Mouse (Mus musculus) limb, embryonic 15.5 days (tissue): Measurements from ENCODE around the gene Prune2. TPM values are rescaled to one million over a fixed set of nuclear protein-coding genes. Genes with fewer than 3 reads are reported as not detected.
"Not testable (repeated sequence)": the region's sequence is repeated elsewhere in the genome, so short reads cannot be mapped to it uniquely, and the experiment has no call there.

ENCODE experiments used
- ATAC-seq: fragments of 200-750 bp; cut with Nextera tagmentation; 2 replicates; pipeline ENCODE4 v1.8.0; 2017; ENCODE audit warnings: low read depth, moderate TSS enrichment; ENCODE audit not compliant: insufficient number of reproducible peaks, low FRiP score, low TSS enrichment
- H3K27ac ChIP-seq: fragments of 300-500 bp; sonication (generic); 2 replicates; pipeline ENCODE4 v1.5.1; 2015; ENCODE audit warnings: moderate library complexity, mild to moderate bottlenecking, inconsistent platforms
- H3K27me3 ChIP-seq: fragments of 300-500 bp; sonication (generic); 2 replicates; pipeline ENCODE4 v1.6.1; 2015; ENCODE audit warnings: inconsistent platforms
- H3K36me3 ChIP-seq: fragments of 300-500 bp; sonication (generic); 2 replicates; pipeline ENCODE4 v1.6.1; 2015; ENCODE audit warnings: inconsistent platforms
- H3K4me1 ChIP-seq: fragments of 300-500 bp; sonication (generic); 2 replicates; pipeline ENCODE4 v1.6.1; 2015; ENCODE audit warnings: inconsistent platforms
- H3K4me2 ChIP-seq: fragments of 300-500 bp; sonication (generic); 2 replicates; pipeline ENCODE4 v1.6.1; 2015; ENCODE audit warnings: mild to moderate bottlenecking, inconsistent platforms
- H3K4me3 ChIP-seq: fragments of 300-500 bp; sonication (generic); 2 replicates; pipeline ENCODE4 v1.5.1; 2015; ENCODE audit warnings: mild to moderate bottlenecking, inconsistent platforms
- H3K9ac ChIP-seq: fragments of 300-500 bp; sonication (generic); 2 replicates; pipeline ENCODE4 v1.6.1; 2015; ENCODE audit warnings: inconsistent platforms
- H3K9me3 ChIP-seq: fragments of 300-500 bp; sonication (generic); 2 replicates; pipeline ENCODE4 v1.6.1; 2016; ENCODE audit warnings: inconsistent platforms
- WGBS: fragments of 180-500 bp; shearing (Covaris S2); methylation state at CpG from one replicate; pipeline ENCODE4 v1.1.7; 2015; 5-methylcytosine and 5-hydroxymethylcytosine counted together
- polyA plus RNA-seq: library from polyadenylated mRNA; unstranded; fragments of >200 nt; fragmentation: Nextera tagmentation; extraction: Ambion mirVana; gene quantifications from 2 replicates; pipeline ENCODE4 v1.2.1, GENCODE M21; 2015

Gene Prune2
- polyA plus RNA-seq, 1 experiment from 2014 or later, result 2.2 TPM

DNA sequence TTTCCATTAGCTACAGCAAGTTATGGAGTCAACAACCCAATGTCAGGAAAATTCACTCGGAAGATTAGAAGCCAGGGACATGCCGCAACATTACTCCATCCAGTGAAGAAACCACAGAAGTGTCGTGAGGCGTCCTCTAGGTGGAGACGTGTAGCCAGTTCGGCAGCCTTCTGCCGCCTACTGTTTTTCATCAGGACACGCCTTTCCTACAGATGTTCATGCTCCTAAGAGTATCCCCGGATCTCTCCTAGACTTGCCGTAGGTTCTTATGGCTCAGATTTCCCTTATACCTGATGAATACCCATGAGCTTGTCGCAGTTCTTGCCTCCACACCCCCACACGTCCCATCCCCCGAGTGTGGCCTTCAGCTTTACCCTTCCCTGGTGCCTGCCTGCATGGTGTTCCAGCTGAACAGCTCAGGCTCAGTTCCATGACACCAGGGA is 207.6 kb downstream of the Prune2 start:
- peak; percentile 71; the same call in 1 of the 2 replicates for ATAC-seq
- H3K4me2 ChIP-seq, result peak overlapping the region; percentile 12
- no peak overlapping the region for H3K27ac ChIP-seq
- H3K4me3 ChIP-seq, result peak overlapping the region; percentile 10; the same call in 1 of the 2 replicates
- no peak overlapping the region for H3K9ac ChIP-seq
- no peaks in the 10 kb centered on the region for H3K9me3 ChIP-seq
- 7% methylated on average over 13 of the region's 13 CpGs for WGBS
- H3K27me3 ChIP-seq, result no peaks in the 10 kb centered on the region
- peaks cover 7% of the 10 kb centered on the region; the same call in 1 of the 2 replicates for H3K4me1 ChIP-seq
- H3K36me3 ChIP-seq, result no peaks in the 10 kb centered on the region

DNA sequence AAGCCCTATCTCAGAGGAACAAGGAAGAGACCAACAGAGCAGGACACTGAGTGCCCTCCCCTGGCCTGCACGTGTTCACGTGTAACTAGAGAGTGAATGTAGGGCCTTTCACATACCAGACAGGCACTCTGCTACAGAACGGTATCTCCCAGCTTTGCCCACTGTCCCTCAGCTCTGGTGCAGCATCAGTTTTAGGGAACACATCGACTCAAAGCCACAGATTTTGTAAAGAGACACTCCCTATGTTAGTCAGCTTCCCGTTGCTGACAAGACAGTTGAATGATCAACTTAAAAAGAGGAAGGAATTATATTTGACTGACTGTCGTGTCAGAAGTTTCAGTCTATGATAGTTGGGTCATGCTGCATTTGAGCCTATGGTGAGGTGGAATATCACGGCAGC is 210.4 kb downstream of the Prune2 start:
- no peaks in the 10 kb centered on the region for H3K9me3 ChIP-seq
- no peak overlapping the region for H3K4me2 ChIP-seq
- H3K36me3 ChIP-seq, result no peaks in the 10 kb centered on the region
- WGBS, result 76% methylated on average over 7 of the region's 7 CpGs
- H3K4me3 ChIP-seq, result no peak overlapping the region
- no peak for ATAC-seq
- H3K27ac ChIP-seq, result no peak overlapping the region
- no peak overlapping the region for H3K9ac ChIP-seq
- no peaks in the 10 kb centered on the region for H3K27me3 ChIP-seq
- H3K4me1 ChIP-seq, result peaks cover 7% of the 10 kb centered on the region; the same call in 1 of the 2 replicates

DNA sequence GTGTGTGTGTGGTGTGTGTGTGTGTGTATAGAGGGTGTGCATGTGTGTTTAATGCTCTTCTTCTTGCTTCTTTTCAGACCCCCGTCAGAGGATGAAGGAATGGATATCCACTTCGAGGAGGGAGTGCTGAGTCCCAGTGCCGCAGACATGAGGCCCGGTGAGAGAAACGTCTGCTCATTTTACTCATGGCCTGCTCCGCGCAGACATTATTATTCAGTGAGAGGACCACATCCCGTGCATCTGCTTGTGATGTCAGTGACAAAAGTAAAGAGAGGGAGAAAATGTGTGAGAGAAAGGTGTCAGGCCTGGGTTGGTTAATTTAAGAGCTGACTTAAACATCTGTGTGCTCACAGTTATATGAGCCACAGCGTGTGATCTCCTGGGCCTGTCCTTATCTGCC is 212.3 kb downstream of the Prune2 start:
- H3K4me3 ChIP-seq, result no peak overlapping the region
- H3K27ac ChIP-seq, result no peak overlapping the region
- no peak for ATAC-seq
- whole genome bisulfite sequencing, result 68% methylated on average over 9 of the region's 9 CpGs
- H3K9ac ChIP-seq, result no peak overlapping the region
- H3K4me2 ChIP-seq, result no peak overlapping the region
- H3K36me3 ChIP-seq, result no peaks in the 10 kb centered on the region
- peaks cover 6% of the 10 kb centered on the region; the same call in 1 of the 2 replicates for H3K4me1 ChIP-seq
- H3K9me3 ChIP-seq, result no peaks in the 10 kb centered on the region
- H3K27me3 ChIP-seq, result no peaks in the 10 kb centered on the region

DNA sequence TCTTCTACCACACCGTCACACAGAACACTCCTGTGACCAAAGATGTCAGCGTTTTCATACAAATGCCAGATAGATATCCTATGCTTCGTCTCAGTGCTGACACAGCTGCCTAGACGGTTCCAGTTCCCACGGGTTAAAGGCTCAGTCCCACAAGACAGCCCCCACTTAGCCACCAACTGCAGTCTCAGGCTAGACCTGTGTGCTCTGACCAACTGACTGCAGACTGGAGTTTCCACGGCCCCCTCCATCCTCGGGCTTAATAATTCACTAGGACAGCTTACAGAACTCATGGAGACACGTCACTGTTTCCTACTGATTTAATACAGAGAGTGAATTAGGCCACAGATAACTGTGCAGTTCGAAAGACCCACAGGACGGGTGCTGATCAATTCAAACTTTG is 213.8 kb downstream of the Prune2 start:
- WGBS, result 82% methylated on average over 10 of the region's 10 CpGs
- Histone ChIP-seq H3K9ac (no peak overlapping the region), H3K27me3 (no peaks in the 10 kb centered on the region), H3K4me1 (no peaks in the 10 kb centered on the region), H3K4me3 (no peak overlapping the region), H3K4me2 (no peak overlapping the region), H3K36me3 (no peaks in the 10 kb centered on the region), H3K27ac (no peak overlapping the region), H3K9me3 (no peaks in the 10 kb centered on the region)
- no peak for ATAC-seq

DNA sequence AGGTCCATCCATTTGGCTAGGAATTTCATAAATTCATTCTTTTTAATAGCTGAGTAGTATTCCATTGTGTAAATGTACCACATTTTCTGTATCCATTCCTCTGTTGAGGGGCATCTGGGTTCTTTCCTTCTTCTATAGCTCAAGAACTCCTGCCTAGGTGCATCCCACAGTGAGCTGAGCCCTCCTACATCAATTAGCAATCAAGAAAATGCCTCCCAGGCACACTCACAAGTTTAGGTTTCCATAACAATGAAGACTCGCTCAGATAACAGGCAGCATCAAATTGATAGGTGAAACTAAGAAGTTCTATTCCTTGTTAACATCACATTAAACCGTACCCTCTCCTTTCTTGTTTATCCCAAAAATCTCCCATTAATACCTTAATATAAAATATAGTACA is 218.6 kb downstream of the Prune2 start:
- H3K9ac ChIP-seq, H3K4me1 ChIP-seq, H3K36me3 ChIP-seq, H3K9me3 ChIP-seq, ATAC-seq, H3K4me3 ChIP-seq, H3K27ac ChIP-seq, H3K4me2 ChIP-seq, H3K27me3 ChIP-seq: not testable (repeated sequence)
- WGBS, result 79% methylated on average over 2 of the region's 2 CpGs

DNA sequence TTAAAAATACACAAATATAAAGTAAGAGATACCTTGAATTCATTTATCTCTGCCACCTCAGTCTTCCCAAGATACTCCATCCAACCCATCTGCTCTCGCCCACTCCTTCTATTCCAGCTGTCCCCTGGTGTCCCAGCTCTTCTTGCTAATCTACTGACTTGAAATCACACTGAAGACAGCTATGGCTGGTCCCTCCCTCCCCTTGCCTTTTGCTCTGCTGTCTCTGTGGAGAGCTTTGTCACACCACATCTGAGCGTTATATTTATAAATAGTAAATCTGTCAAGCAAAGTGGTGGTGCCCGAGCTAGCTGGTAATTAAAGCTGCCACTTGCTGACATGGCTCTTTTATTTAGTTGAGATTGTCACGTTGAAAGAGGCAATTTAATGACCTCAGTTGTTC is 224.6 kb downstream of the Prune2 start:
- Histone ChIP-seq H3K4me1 (no peaks in the 10 kb centered on the region), H3K9ac (no peak overlapping the region), H3K9me3 (no peaks in the 10 kb centered on the region), H3K4me3 (no peak overlapping the region), H3K27ac (no peak overlapping the region), H3K4me2 (no peak overlapping the region), H3K36me3 (no peaks in the 10 kb centered on the region), H3K27me3 (no peaks in the 10 kb centered on the region)
- WGBS, result 25% methylated on average over 4 of the region's 4 CpGs
- ATAC-seq, result no peak

DNA sequence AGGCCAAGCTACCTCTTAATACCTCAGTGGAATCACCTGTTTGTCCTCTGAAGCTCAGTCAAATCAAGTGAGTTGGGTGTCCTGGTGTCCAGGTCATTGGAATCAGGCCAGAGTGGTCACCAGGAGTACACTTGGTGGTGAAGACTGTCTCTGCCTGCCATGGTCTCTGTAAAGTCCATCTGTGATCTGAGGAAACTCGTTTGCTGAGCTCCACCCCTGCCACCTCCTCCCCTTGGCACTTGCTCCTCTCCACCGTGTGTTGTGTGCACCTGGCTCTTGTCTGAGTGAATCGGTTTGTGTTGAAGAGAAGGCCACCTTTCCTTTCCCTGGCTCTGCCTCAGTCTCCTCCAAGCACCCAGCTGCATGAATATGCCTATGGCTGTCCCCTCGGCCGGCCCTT is 238.8 kb downstream of the Prune2 start:
- Histone ChIP-seq H3K36me3 (no peaks in the 10 kb centered on the region), H3K27me3 (no peaks in the 10 kb centered on the region), H3K9ac (no peak overlapping the region), H3K9me3 (no peaks in the 10 kb centered on the region), H3K27ac (no peak overlapping the region), H3K4me1 (no peaks in the 10 kb centered on the region), H3K4me3 (no peak overlapping the region), H3K4me2 (no peak overlapping the region)
- 75% methylated on average over 5 of the region's 5 CpGs for WGBS
- ATAC-seq, result no peak

DNA sequence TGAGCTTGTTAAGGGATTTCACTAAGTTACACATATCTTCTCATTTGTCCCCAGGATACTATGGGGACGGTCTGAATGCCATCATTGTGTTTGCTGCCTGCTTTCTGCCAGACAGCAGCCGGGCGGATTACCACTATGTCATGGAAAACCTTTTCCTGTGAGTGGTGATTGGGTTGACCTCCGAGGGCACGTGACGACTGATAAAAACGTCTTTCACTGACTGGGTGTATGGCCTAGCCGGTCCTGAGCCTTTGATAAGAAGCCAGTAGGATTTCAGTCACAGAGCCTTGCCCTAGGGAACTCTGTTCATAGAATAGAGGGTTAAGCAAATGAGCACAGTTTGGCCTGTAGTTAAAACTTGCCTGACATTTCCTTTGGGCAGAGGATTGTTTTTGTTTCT is 243.1 kb downstream of the Prune2 start:
- H3K4me3 ChIP-seq, result no peak overlapping the region
- no peak overlapping the region for H3K4me2 ChIP-seq
- no peak for ATAC-seq
- 45% methylated on average over 8 of the region's 8 CpGs for WGBS
- no peaks in the 10 kb centered on the region for H3K4me1 ChIP-seq
- H3K27me3 ChIP-seq, result no peaks in the 10 kb centered on the region
- H3K27ac ChIP-seq, result no peak overlapping the region
- no peak overlapping the region for H3K9ac ChIP-seq
- no peaks in the 10 kb centered on the region for H3K9me3 ChIP-seq
- H3K36me3 ChIP-seq, result no peaks in the 10 kb centered on the region

DNA sequence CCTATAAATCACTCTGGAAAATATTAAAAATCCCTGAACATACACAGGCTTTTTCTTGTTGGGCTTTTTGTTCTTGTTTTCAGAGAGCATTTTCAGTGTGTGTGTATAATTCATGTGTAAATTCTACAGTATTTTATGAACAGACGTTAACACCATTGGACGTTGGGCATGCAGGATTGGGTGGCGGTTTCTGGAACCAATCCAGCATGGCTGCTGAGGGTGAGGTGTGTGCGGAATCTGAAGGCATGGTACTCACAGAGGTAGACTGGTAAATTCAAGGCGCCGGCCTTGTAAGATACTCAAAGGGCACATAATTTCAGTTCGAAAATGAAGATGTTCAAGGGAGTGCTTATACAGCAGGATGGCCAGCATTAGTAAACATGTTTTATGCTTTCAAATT is 251.2 kb downstream of the Prune2 start:
- 64% methylated on average over 7 of the region's 7 CpGs for WGBS
- no peaks in the 10 kb centered on the region for H3K36me3 ChIP-seq
- no peak for ATAC-seq
- no peak overlapping the region for H3K4me2 ChIP-seq
- no peaks in the 10 kb centered on the region for H3K9me3 ChIP-seq
- no peak overlapping the region for H3K27ac ChIP-seq
- H3K9ac ChIP-seq, result no peak overlapping the region
- H3K4me3 ChIP-seq, result no peak overlapping the region
- no peaks in the 10 kb centered on the region for H3K27me3 ChIP-seq
- H3K4me1 ChIP-seq, result no peaks in the 10 kb centered on the region

DNA sequence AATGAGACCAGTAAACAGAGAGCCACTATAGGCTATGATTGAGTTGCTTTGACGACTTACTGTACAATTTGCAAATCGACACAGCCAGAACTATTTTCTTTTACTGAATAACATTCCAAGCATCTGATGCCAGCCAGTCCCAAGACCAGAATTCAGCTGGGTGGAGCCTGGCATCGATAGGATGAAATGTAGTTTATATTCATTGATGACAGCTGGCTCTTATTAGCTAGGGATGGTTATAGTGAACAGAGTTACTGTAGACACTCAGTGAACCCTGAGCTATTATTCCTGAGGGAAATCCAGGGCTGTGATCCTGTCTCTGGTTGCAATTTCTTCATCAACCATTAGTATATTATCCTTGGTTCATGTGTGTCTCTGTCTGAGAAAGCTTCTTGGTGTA is 254.6 kb downstream of the Prune2 start:
- WGBS, result 61% methylated on average over 3 of the region's 3 CpGs
- Histone ChIP-seq H3K27ac (no peak overlapping the region), H3K4me2 (no peak overlapping the region), H3K9me3 (no peaks in the 10 kb centered on the region), H3K27me3 (no peaks in the 10 kb centered on the region), H3K4me1 (peaks cover 6% of the 10 kb centered on the region; the same call in 1 of the 2 replicates), H3K9ac (no peak overlapping the region), H3K36me3 (no peaks in the 10 kb centered on the region), H3K4me3 (no peak overlapping the region)
- ATAC-seq, result no peak

DNA sequence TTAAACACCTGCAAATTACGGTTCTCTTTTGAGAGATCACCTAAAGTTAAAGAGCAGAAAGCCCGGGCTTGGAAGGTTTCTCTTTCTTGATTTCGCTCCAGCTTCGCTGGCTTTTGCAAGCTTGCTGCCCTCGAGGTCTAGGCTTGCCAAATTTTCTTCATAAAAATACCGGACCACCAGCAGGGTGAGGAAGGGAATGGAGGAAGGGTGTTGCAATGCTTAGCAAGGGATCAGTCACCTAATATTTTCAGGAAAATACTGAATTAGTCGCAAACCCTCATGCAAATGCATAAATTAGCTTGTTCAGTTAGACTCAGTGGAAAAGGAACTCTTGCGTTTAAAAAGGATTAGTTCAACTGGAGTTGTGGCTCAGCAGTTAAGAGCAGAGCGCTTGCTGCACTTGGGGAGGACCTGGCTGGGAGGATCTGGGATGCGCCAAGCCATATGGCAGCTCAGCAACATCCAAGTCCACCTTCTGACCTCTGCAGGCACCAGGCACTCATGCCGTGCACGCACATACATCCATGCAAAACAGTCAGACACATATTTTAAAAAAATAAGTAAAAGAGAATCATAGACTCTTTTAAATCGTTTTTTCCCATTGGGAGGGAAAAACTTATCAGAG is 259.1 kb downstream of the Prune2 start:
- H3K36me3 ChIP-seq, result no peaks in the 10 kb centered on the region
- 46% methylated on average over 13 of the region's 13 CpGs for WGBS

DNA sequence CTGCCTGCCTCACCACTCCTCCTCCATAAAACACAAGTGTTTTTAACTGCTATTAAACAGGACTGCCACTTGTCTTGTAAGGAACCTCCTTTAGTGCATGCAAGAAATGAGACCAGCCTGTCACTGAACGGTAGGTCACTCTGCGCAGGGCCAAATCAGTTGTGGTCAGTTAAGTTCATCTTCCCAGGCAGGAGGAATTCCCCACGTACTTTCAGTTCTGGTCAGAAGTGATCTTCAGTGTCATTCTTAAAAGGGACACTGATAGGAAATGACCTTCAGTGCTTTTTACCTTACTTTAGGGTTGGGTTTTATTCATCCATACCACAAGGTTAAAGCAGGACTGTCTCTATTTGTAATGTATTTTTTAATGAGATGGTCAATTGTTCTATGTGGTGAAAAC is 262.3 kb downstream of the Prune2 start:
- H3K4me1 ChIP-seq, result peaks cover 6% of the 10 kb centered on the region; the same call in 1 of the 2 replicates
- no peak overlapping the region for H3K9ac ChIP-seq
- peaks cover 3% of the 10 kb centered on the region; the same call in 1 of the 2 replicates for H3K27me3 ChIP-seq
- no peak overlapping the region for H3K27ac ChIP-seq
- no peaks in the 10 kb centered on the region for H3K36me3 ChIP-seq
- 86% methylated on average over 3 of the region's 3 CpGs for WGBS
- ATAC-seq, result no peak
- H3K4me2 ChIP-seq, result no peak overlapping the region
- H3K4me3 ChIP-seq, result no peak overlapping the region
- no peaks in the 10 kb centered on the region for H3K9me3 ChIP-seq

More for the DNA sequence above, 259.1 kb downstream of the Prune2 start:
- peaks cover 3% of the 10 kb centered on the region; the same call in 1 of the 2 replicates for H3K27me3 ChIP-seq
- H3K4me2 ChIP-seq, result peak overlapping the region; percentile 25
- no peaks in the 10 kb centered on the region for H3K9me3 ChIP-seq
- H3K27ac ChIP-seq, result no peak overlapping the region
- peaks cover 6% of the 10 kb centered on the region; the same call in 1 of the 2 replicates for H3K4me1 ChIP-seq
- H3K4me3 ChIP-seq, result no peak overlapping the region
- ATAC-seq, result no peak
- H3K9ac ChIP-seq, result no peak overlapping the region

DNA sequence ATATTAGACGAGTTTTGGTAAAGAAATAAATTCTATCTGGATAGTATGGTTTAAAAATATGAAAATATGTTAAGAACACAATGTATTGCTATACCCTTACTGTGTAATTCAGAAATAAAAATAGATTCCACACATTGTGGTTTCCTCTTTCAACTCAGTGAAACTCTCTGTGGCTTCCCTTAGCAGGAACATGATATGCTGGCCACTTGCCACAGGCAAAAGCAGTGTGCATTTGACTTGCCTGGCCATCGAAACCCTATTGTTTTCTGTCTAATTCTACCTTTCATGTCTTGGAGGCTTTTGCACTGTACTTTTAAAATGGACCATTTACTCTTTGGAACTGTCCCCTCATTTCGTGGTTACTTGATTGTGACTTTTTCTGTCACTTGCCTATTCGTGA is 267.9 kb downstream of the Prune2 start:
- no peak for ATAC-seq
- WGBS, result 66% methylated on average over 4 of the region's 4 CpGs

More for the DNA sequence above, 267.9 kb downstream of the Prune2 start:
- Histone ChIP-seq H3K27ac (no peak overlapping the region), H3K9me3 (no peaks in the 10 kb centered on the region), H3K4me3 (no peak overlapping the region), H3K27me3 (no peaks in the 10 kb centered on the region), H3K36me3 (no peaks in the 10 kb centered on the region), H3K4me1 (no peaks in the 10 kb centered on the region), H3K9ac (no peak overlapping the region), H3K4me2 (no peak overlapping the region)
